Mouse (Mus musculus) kidney, postnatal 0 days (tissue): ENCODE data around the gene Gpn2. TPM values are rescaled to one million over a fixed set of nuclear protein-coding genes. Genes with fewer than 3 reads are reported as not detected.
A peak's percentile ranks its signal among the peaks of the same experiment; 100 is the strongest.

Experiments used
- ATAC-seq: fragments of 200-750 bp; cut with Nextera tagmentation; replicated peaks from 2 replicates; pipeline ENCODE4 v1.8.0; 2017; ENCODE audit warnings: low read depth, moderate number of reproducible peaks, moderate TSS enrichment, moderate library complexity; ENCODE audit not compliant: low FRiP score
- DNase-seq: peaks from one replicate; pipeline ENCODE4 v3.0.0-alpha.2; 2016; ENCODE audit warnings: low spot score
- H3K27ac ChIP-seq: fragments of 300-500 bp; sonication (generic); 2 replicates; pipeline ENCODE4 v1.5.1; 2014; ENCODE audit warnings: mild to moderate bottlenecking
- H3K27me3 ChIP-seq: fragments of 300-500 bp; sonication (generic); 2 replicates; pipeline ENCODE4 v1.6.1; 2014; ENCODE audit warnings: low read length, mixed read lengths; ENCODE audit not compliant: insufficient read depth
- H3K36me3 ChIP-seq: fragments of 300-500 bp; sonication (generic); 2 replicates; pipeline ENCODE4 v1.6.1; 2014; ENCODE audit warnings: low read length, mixed read lengths; ENCODE audit not compliant: insufficient read depth
- H3K4me1 ChIP-seq: fragments of 300-500 bp; sonication (generic); replicated peaks from 2 replicates; pipeline ENCODE4 v1.6.1; 2014; ENCODE audit warnings: antibody characterized with exemption, low read length, mixed read lengths; ENCODE audit not compliant: insufficient read depth
- H3K4me2 ChIP-seq: fragments of 300-500 bp; sonication (generic); 2 replicates; pipeline ENCODE4 v1.6.1; 2014; ENCODE audit warnings: mild to moderate bottlenecking, low read length, moderate library complexity, mixed read lengths
- H3K4me3 ChIP-seq: fragments of 300-500 bp; sonication (generic); replicated peaks from 2 replicates; pipeline ENCODE4 v1.5.1; 2014; ENCODE audit warnings: low read depth, low read length
- H3K9ac ChIP-seq: fragments of 300-500 bp; sonication (generic); 2 replicates; pipeline ENCODE4 v1.6.1; 2014; ENCODE audit warnings: low read depth, low read length
- H3K9me3 ChIP-seq: fragments of 300-500 bp; sonication (generic); replicated peaks from 2 replicates; pipeline ENCODE4 v1.6.1; 2016; ENCODE audit warnings: low read length, inconsistent platforms, mixed read lengths
- CTCF ChIP-seq: IDR thresholded peaks from 2 replicates; pipeline ENCODE4 v1.5.1; 2016; ENCODE audit warnings: antibody characterized with exemption, low read depth, mild to moderate bottlenecking, moderate library complexity
- WGBS: fragments of 180-500 bp; shearing (Covaris S2); extraction: QIAGEN DNeasy Blood & Tissue Kit; methylation state at CpG from one replicate; pipeline ENCODE4 v1.1.7; 2014; 5-methylcytosine and 5-hydroxymethylcytosine counted together
- polyA plus RNA-seq: library from polyadenylated mRNA; unstranded; fragments of >200 nt; fragmentation: Nextera tagmentation; extraction: Ambion mirVana; gene quantifications from 2 replicates; pipeline ENCODE4 v1.2.1, GENCODE M21; 2015

The Gpn2 gene
- polyA plus RNA-seq, 1 experiment from 2014 or later, result 19.5 TPM

DNA sequence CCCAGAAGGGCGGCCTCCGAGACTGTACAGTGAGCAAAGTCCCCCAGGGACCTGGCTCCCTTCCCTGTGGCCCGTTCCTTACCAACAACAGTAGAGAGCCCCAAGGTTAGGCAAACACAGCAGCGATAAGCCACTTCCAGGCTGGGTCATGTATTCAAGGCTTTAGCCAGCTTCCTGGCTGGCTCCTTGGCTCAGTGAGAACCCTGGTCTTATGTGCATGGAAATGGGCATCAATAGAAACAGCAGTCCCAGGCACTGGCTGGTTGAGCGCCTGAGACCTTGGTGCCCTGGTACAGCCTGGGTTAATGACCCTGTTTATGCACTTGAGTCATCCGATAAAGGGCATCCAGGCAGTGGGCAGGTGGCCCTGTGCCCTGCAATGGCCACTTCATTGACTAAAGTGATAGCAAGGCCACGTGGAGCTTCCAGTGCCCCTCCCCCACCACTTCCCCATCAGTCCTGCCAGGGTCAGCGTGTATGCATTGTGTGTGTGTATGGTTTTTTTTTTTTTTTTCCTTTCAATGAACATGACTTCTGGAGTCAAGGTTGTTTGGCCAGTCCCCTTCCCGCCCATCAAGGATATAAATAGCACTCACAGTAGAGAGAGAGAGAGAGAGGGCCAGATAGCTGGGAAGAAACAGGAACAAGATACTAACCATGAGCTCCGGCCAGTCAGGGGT lies 31.3 kb upstream of the Gpn2 start, which contains the start of gene Nr0b2:
TSS of gene Nr0b2 (plus strand) at position 609 of the 680 bp plus-strand sequence.
- Histone ChIP-seq H3K9ac (no peak within 1 kb of the TSS), H3K4me3 (no peak within 1 kb of the TSS), H3K9me3 (no peaks in the 10 kb centered on the region), H3K4me2 (no peak within 1 kb of the TSS), H3K27ac (no peak within 1 kb of the TSS), H3K27me3 (no peaks in the 10 kb centered on the region), H3K4me1 (no peaks in the 10 kb centered on the region), H3K36me3 (no peaks in the 10 kb centered on the region)
- WGBS, result 53% methylated on average over 10 of the region's 10 CpGs
- DNase-seq (no peak), ATAC-seq (no peak)
- no peak for TF ChIP-seq CTCF

DNA sequence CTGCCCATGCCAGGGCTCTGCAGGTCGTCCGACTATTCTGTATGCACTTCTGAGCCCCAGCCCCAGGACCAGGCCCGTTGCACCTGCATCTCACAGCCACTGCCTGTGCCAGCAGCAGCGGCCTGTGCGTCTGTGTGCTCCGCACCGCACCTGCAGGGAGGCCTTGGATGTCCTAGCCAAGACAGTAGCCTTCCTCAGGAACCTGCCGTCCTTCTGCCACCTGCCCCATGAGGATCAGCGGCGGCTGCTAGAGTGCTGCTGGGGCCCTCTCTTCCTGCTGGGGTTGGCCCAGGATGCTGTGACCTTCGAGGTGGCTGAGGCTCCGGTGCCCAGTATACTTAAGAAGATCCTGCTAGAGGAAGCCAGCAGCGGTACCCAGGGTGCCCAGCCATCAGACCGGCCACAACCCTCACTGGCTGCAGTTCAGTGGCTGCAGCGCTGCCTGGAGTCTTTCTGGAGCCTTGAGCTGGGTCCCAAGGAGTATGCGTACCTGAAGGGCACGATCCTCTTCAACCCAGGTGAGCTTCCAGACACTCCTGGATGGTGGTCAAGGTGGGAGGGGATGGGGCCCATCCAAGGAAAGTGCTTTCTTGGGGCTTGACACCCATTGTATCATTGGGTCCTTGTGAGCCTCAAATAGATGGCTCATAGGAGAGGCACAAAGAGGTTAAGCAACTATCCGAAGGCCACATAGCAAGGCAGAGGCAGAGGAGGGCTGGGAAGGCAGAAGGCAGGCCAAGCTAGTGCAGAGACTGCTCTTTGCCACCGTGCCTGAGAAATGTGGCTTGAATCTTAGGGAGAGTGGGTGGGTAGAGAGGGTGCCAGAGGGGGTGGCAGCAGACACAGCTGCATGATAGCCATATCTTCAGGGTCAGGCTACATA lies 30.5 kb upstream of the Gpn2 start:
- no peak overlapping the region for H3K4me3 ChIP-seq
- no peaks in the 10 kb centered on the region for H3K4me1 ChIP-seq
- H3K4me2 ChIP-seq, result no peak overlapping the region
- WGBS, result 72% methylated on average over 19 of the region's 19 CpGs
- H3K36me3 ChIP-seq, result no peaks in the 10 kb centered on the region
- no peak overlapping the region for H3K9ac ChIP-seq
- no peaks in the 10 kb centered on the region for H3K9me3 ChIP-seq
- ATAC-seq, result no peak
- no peak for TF ChIP-seq CTCF
- no peak overlapping the region for H3K27ac ChIP-seq
- H3K27me3 ChIP-seq, result no peaks in the 10 kb centered on the region
- DNase-seq, result no peak

DNA sequence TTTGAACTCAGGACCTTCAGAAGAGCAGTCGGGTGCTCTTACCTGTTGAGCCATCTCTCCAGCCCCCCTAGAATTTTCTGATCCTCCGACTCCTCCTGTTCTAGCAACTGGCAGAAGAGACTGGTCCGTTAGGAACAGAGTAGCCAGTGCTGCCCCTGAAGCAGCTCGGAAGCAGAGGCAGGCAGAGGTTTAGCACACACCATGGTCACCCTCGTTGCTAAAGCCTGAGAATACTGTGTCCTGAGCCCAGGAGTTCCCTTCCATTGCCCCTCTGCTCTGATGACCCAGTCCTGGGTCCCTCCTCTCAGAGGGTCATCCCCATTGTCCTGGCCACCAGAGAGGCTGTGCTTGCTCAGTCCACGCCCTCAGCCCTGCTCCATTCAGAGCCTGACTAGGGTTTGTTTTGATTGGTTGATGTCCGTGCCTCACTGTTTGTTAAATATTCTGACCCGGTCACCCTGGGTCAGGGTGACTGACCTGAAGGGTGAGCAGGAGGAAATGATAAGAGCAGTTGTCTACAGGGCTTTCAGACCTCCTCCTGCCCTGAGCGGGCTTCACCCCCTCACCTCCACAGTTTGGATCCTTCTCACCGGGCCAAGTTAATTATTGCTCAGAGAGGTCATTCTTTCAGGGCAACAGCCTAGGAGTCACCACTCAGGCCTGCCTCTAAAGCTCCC lies 27.0 kb upstream of the Gpn2 start:
- Histone ChIP-seq H3K27ac (no peak overlapping the region), H3K9me3 (no peaks in the 10 kb centered on the region), H3K4me3 (no peak overlapping the region), H3K9ac (peak overlapping the region; percentile 23; the same call in 1 of the 2 replicates), H3K27me3 (no peaks in the 10 kb centered on the region), H3K4me1 (no peaks in the 10 kb centered on the region), H3K36me3 (no peaks in the 10 kb centered on the region), H3K4me2 (no peak overlapping the region)
- DNase-seq, result no peak
- ATAC-seq, result peak; percentile 31; the same call in 1 of the 2 replicates
- TF ChIP-seq CTCF, result no peak
- 35% methylated on average over 10 of the region's 10 CpGs for WGBS

DNA sequence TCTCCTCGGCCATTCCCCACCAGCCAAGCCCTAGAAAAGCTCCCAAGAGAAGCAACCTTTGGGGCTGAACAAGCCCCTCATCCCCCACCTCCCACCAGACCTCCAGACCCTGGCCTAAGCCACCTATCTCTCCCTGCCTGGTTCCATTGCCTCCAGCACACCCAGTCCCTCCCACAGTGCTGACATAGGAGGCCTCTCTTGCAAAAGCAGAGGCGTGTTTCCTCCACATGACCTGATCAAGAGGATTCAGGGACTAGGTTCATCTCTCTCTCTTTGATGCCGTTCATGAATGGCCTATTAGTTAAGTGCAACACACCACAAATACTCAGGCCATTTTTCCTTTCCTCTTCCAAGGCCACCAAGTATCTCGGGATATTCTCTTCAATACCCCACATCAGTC lies 24.3 kb upstream of the Gpn2 start:
- Histone ChIP-seq H3K4me2 (no peak overlapping the region), H3K27me3 (no peaks in the 10 kb centered on the region), H3K9ac (no peak overlapping the region), H3K4me3 (no peak overlapping the region), H3K36me3 (no peaks in the 10 kb centered on the region), H3K4me1 (no peaks in the 10 kb centered on the region), H3K9me3 (no peaks in the 10 kb centered on the region), H3K27ac (no peak overlapping the region)
- 76% methylated on average over 4 of the region's 4 CpGs for WGBS
- ATAC-seq (no peak), DNase-seq (no peak)
- TF ChIP-seq CTCF, result no peak

DNA sequence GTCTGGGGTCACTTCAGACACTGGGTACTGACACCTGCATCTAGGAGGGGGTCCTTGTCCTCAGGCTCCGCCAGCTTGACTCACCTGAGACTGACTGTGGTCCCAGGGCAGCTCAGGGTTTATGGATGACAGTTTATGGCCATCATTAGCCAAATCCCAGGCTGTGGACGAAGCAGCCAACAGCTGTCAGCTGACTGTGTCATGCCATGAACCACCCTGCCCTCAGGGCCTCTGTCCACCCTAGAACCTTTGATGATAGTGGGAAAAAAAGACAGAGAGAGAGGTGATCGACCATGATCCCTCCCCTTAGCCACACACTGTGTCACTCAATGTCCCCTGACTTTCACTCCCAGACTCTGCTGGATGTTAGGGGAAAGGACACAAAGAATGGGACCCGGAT lies 22.5 kb upstream of the Gpn2 start:
- Histone ChIP-seq H3K9ac (no peak overlapping the region), H3K9me3 (no peaks in the 10 kb centered on the region), H3K4me1 (no peaks in the 10 kb centered on the region), H3K4me3 (no peak overlapping the region), H3K27me3 (no peaks in the 10 kb centered on the region), H3K36me3 (no peaks in the 10 kb centered on the region), H3K27ac (no peak overlapping the region), H3K4me2 (no peak overlapping the region)
- ATAC-seq (no peak), DNase-seq (no peak)
- no peak for TF ChIP-seq CTCF
- 54% methylated on average over 4 of the region's 4 CpGs for WGBS

DNA sequence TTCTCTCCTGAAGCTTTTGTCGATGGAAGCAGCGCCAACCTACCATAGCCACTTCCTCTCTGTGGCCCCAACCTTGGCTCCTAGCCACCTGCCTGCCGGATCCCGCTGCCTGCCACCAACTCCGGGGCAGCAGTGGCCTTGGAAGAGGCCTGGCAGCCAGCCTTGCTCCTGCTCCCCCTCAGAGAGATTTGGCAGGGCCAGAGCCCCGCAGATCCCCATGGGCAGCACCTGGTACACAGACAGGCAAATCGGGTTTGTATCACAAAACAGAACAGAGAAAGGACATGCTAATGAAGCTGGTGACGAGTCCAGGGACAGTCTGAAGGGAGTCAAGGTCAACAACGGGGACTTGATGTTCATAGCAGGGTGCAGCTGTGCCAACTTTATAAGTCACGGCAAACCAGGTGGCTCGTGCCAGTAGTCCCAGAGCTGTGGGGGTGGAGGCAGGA lies 21.0 kb upstream of the Gpn2 start:
- no peak for TF ChIP-seq CTCF
- H3K36me3 ChIP-seq, result no peaks in the 10 kb centered on the region
- no peak overlapping the region for H3K4me2 ChIP-seq
- H3K27ac ChIP-seq, result no peak overlapping the region
- no peak overlapping the region for H3K4me3 ChIP-seq
- no peaks in the 10 kb centered on the region for H3K4me1 ChIP-seq
- H3K9me3 ChIP-seq, result no peaks in the 10 kb centered on the region
- no peak for DNase-seq
- no peak for ATAC-seq
- no peaks in the 10 kb centered on the region for H3K27me3 ChIP-seq
- WGBS, result 60% methylated on average over 11 of the region's 11 CpGs
- H3K9ac ChIP-seq, result no peak overlapping the region
